Mouse (Mus musculus) forebrain, embryonic 10.5 days (tissue): ENCODE results near the gene Kifc3. TPM values are rescaled to one million over a fixed set of nuclear protein-coding genes. Genes with fewer than 3 reads are reported as not detected.
"Not testable (repeated sequence)": the region's sequence is repeated elsewhere in the genome, so short reads cannot be mapped to it uniquely, and the experiment has no call there.

Source experiments
- DNase-seq: peaks from one replicate; pipeline ENCODE4 v3.0.0-alpha.2; 2017; ENCODE audit warnings: low spot score; ENCODE audit errors: extremely low spot score
- H3K27ac ChIP-seq: fragments of 300-500 bp; sonication (generic); 2 replicates; pipeline ENCODE4 v1.5.1; 2016; ENCODE audit warnings: mild to moderate bottlenecking
- H3K27me3 ChIP-seq: fragments of 300-500 bp; sonication (generic); 2 replicates; pipeline ENCODE4 v1.6.1; 2016; ENCODE audit warnings: mild to moderate bottlenecking; ENCODE audit not compliant: poor library complexity, severe bottlenecking
- H3K36me3 ChIP-seq: fragments of 300-500 bp; sonication (generic); replicated peaks from 2 replicates; pipeline ENCODE4 v1.6.1; 2016; ENCODE audit warnings: mild to moderate bottlenecking, moderate library complexity
- H3K4me1 ChIP-seq: fragments of 300-500 bp; sonication (generic); 2 replicates; pipeline ENCODE4 v1.6.1; 2016
- H3K4me3 ChIP-seq: fragments of 300-500 bp; sonication (generic); 2 replicates; pipeline ENCODE4 v1.5.1; 2016; ENCODE audit warnings: mild to moderate bottlenecking, moderate library complexity
- H3K9me3 ChIP-seq: fragments of 300-500 bp; sonication (generic); 2 replicates; pipeline ENCODE4 v1.6.1; 2016; ENCODE audit warnings: mild to moderate bottlenecking, moderate library complexity
- WGBS: fragments of 180-500 bp; shearing (Covaris S2); methylation state at CpG from one replicate; pipeline ENCODE4 v1.1.7; 2016; 5-methylcytosine and 5-hydroxymethylcytosine counted together
- polyA plus RNA-seq: library from polyadenylated mRNA; unstranded; fragments of >200 nt; fragmentation: Nextera tagmentation; extraction: Ambion mirVana; gene quantifications from 2 replicates; pipeline ENCODE4 v1.2.1, GENCODE M21; 2016

Gene Kifc3
- polyA plus RNA-seq = 4.4 and 5.5 TPM in 2 replicates

GRCm38 (mm10) chr8:95202649-95203275, at the start of gene Kifc3:
TSS of gene Kifc3 (minus strand) at chr8:95202812.
- H3K27me3 ChIP-seq = no peaks in the 10 kb centered on the region
- no peak within 1 kb of the TSS for H3K27ac ChIP-seq
- no peaks in the 10 kb centered on the region for H3K9me3 ChIP-seq
- no peak within 1 kb of the TSS for H3K4me3 ChIP-seq
- no peaks in the 10 kb centered on the region for H3K36me3 ChIP-seq
- 68% methylated on average over 14 of the region's 14 CpGs for WGBS
- DNase-seq = no peak
- peaks cover 13% of the 10 kb centered on the region for H3K4me1 ChIP-seq

GRCm38 (mm10) chr8:95252056-95252455, 49.4 kb upstream of the Kifc3 start:
- no peaks in the 10 kb centered on the region for H3K36me3 ChIP-seq
- no peak overlapping the region for H3K4me3 ChIP-seq
- no peaks in the 10 kb centered on the region for H3K9me3 ChIP-seq
- DNase-seq = no peak
- no peak overlapping the region for H3K27ac ChIP-seq
- no peaks in the 10 kb centered on the region; the same call in 1 of the 2 replicates for H3K27me3 ChIP-seq
- H3K4me1 ChIP-seq = peaks cover 7% of the 10 kb centered on the region
- WGBS = 73% methylated on average over 9 of the region's 9 CpGs

- no peak for DNase-seq
- H3K27ac ChIP-seq = no peak overlapping the region
- H3K27me3 ChIP-seq = no peaks in the 10 kb centered on the region
- H3K4me1 ChIP-seq = peaks cover 12% of the 10 kb centered on the region
- no peaks in the 10 kb centered on the region for H3K36me3 ChIP-seq
- H3K9me3 ChIP-seq = no peaks in the 10 kb centered on the region
- 72% methylated on average over 4 of the region's 4 CpGs for WGBS
- no peak overlapping the region for H3K4me3 ChIP-seq
Measured at GRCm38 (mm10) chr8:95249847-95250246, 47.2 kb upstream of the Kifc3 start.

GRCm38 (mm10) chr8:95247277-95247676, 44.7 kb upstream of the Kifc3 start:
- no peaks in the 10 kb centered on the region for H3K27me3 ChIP-seq
- no peak overlapping the region for H3K4me3 ChIP-seq
- no peaks in the 10 kb centered on the region for H3K9me3 ChIP-seq
- H3K36me3 ChIP-seq = no peaks in the 10 kb centered on the region
- DNase-seq = no peak
- no peak overlapping the region for H3K27ac ChIP-seq
- peaks cover 32% of the 10 kb centered on the region for H3K4me1 ChIP-seq
- WGBS = 84% methylated on average over 5 of the region's 5 CpGs

GRCm38 (mm10) chr8:95245180-95245579, 42.6 kb upstream of the Kifc3 start:
- Histone ChIP-seq H3K36me3 (no peaks in the 10 kb centered on the region), H3K9me3 (no peaks in the 10 kb centered on the region), H3K4me3 (no peak overlapping the region), H3K4me1 (peaks cover 32% of the 10 kb centered on the region), H3K27me3 (no peaks in the 10 kb centered on the region), H3K27ac (peak overlapping the region; percentile 44; the same call in 1 of the 2 replicates)
- DNase-seq = no peak
- WGBS = 89% methylated on average over 5 of the region's 5 CpGs

GRCm38 (mm10) chr8:95243853-95244252, 41.2 kb upstream of the Kifc3 start:
- DNase-seq = no peak
- Histone ChIP-seq H3K27ac (peak overlapping the region; percentile 78; the same call in 1 of the 2 replicates), H3K9me3 (no peaks in the 10 kb centered on the region), H3K36me3 (no peaks in the 10 kb centered on the region), H3K4me3 (no peak overlapping the region), H3K27me3 (no peaks in the 10 kb centered on the region), H3K4me1 (peaks cover 32% of the 10 kb centered on the region)
- WGBS = 71% methylated on average over 4 of the region's 4 CpGs

GRCm38 (mm10) chr8:95242826-95243571, 40.4 kb upstream of the Kifc3 start:
- H3K27me3 ChIP-seq = no peaks in the 10 kb centered on the region
- no peaks in the 10 kb centered on the region for H3K9me3 ChIP-seq
- peak overlapping the region; percentile 78 for H3K27ac ChIP-seq
- DNase-seq = no peak
- WGBS = 61% methylated on average over 12 of the region's 12 CpGs
- H3K4me3 ChIP-seq = peak overlapping the region; percentile 25; the same call in 1 of the 2 replicates
- no peaks in the 10 kb centered on the region for H3K36me3 ChIP-seq
- H3K4me1 ChIP-seq = peaks cover 32% of the 10 kb centered on the region

- H3K4me3 ChIP-seq = no peak overlapping the region
- 88% methylated on average over 26 of the region's 26 CpGs for WGBS
- no peak for DNase-seq
- peak overlapping the region; percentile 78 for H3K27ac ChIP-seq
- no peaks in the 10 kb centered on the region for H3K9me3 ChIP-seq
- no peaks in the 10 kb centered on the region for H3K36me3 ChIP-seq
- no peaks in the 10 kb centered on the region for H3K27me3 ChIP-seq
- H3K4me1 ChIP-seq = peaks cover 32% of the 10 kb centered on the region
Measured at GRCm38 (mm10) chr8:95242099-95242825, 39.6 kb upstream of the Kifc3 start.

- DNase-seq = peak; percentile 76
- Histone ChIP-seq H3K4me1 (no peaks in the 10 kb centered on the region), H3K27ac (no peak overlapping the region), H3K4me3 (no peak overlapping the region), H3K27me3 (no peaks in the 10 kb centered on the region), H3K9me3 (no peaks in the 10 kb centered on the region), H3K36me3 (no peaks in the 10 kb centered on the region)
- WGBS = 13% methylated on average over 3 of the region's 3 CpGs
Measured at GRCm38 (mm10) chr8:95235683-95236082, 33.1 kb upstream of the Kifc3 start.

- not testable (repeated sequence) for H3K9me3 ChIP-seq, H3K4me3 ChIP-seq, DNase-seq, H3K27ac ChIP-seq, H3K4me1 ChIP-seq, H3K27me3 ChIP-seq, H3K36me3 ChIP-seq
- WGBS = 95% methylated on average over 9 of the region's 9 CpGs
Measured at GRCm38 (mm10) chr8:95230086-95230485, 27.5 kb upstream of the Kifc3 start.

GRCm38 (mm10) chr8:95227151-95227468, 24.5 kb upstream of the Kifc3 start:
- Histone ChIP-seq H3K9me3 (no peaks in the 10 kb centered on the region), H3K27ac (no peak overlapping the region), H3K36me3 (no peaks in the 10 kb centered on the region), H3K4me1 (0 out of 2 replicates have a peak, but pooled peaks cover 6% of the 10 kb centered on the region), H3K4me3 (no peak overlapping the region), H3K27me3 (no peaks in the 10 kb centered on the region)
- 67% methylated on average over 2 of the region's 2 CpGs for WGBS
- no peak for DNase-seq

GRCm38 (mm10) chr8:95226251-95227150, 23.9 kb upstream of the Kifc3 start:
- DNase-seq = no peak
- WGBS = 67% methylated on average over 7 of the region's 7 CpGs
- H3K4me1 ChIP-seq = 0 out of 2 replicates have a peak, but pooled peaks cover 6% of the 10 kb centered on the region
- no peaks in the 10 kb centered on the region for H3K36me3 ChIP-seq
- no peak overlapping the region for H3K4me3 ChIP-seq
- H3K9me3 ChIP-seq = no peaks in the 10 kb centered on the region
- H3K27me3 ChIP-seq = no peaks in the 10 kb centered on the region
- no peak overlapping the region for H3K27ac ChIP-seq
